Mouse (Mus musculus): ENCODE data around the gene A830031A19Rik.

A830031A19Rik gene

DNA sequence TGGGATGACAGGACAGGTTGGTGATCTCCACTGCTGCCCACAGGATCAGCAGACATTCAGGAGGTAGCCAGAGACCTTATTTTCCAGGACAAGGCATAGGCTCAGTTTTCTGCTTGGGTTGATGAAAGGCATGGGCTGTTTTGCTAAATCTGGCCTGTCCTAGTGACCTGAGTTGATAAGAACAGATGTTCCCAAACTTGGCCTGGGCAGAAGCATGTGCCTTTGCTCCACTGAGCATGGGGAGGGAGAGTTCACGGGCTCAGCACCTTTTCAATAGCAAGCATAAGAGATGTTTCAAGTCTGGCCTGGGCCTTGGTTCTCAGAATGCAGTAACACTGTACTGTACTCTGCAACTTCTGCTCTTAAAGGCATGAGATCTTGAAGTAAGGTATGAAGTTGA lies 54.1 kb downstream of the A830031A19Rik start:
- Histone ChIP-seq H3K4me3 (replicated peaks; ENCODE audit: low read length) (no peak overlapping the region), H3K36me3 (ENCODE audit: insufficient read depth, low read length) (no peaks in the 10 kb centered on the region)

GRCm38 (mm10) chr11:24018783-24019182 lies 56.1 kb downstream of the A830031A19Rik start:
- Histone ChIP-seq H3K27me3 (ENCODE audit: insufficient read depth, low read length) (0 out of 2 replicates have a peak, but pooled peaks cover 3% of the 10 kb centered on the region), H3K4me3 (replicated peaks; ENCODE audit: low read length) (no peak overlapping the region), H3K4me1 (replicated peaks; ENCODE audit: low read depth, low read length) (peaks cover 16% of the 10 kb centered on the region), H3K36me3 (ENCODE audit: insufficient read depth, low read length) (no peaks in the 10 kb centered on the region), H3K9me3 (ENCODE audit: low read length) (no peaks in the 10 kb centered on the region)
- TF ChIP-seq POU5F1 (IDR thresholded peaks at IDR 0.05; ENCODE audit: borderline replicate concordance, low read length) (no peak), CTCF (conservative IDR thresholded peaks at IDR 0.05; ENCODE audit: low read length) (no peak), NANOG (IDR thresholded peaks at IDR 0.05; ENCODE audit: borderline replicate concordance, low read length) (no peak)

More for the DNA sequence above, 54.1 kb downstream of the A830031A19Rik start:
- H3K4me1 ChIP-seq (replicated peaks; ENCODE audit: low read depth, low read length): peaks cover 16% of the 10 kb centered on the region
- no peaks in the 10 kb centered on the region for H3K9me3 ChIP-seq (ENCODE audit: low read length)
- TF ChIP-seq CTCF (conservative IDR thresholded peaks at IDR 0.05; ENCODE audit: low read length) (no peak), NANOG (IDR thresholded peaks at IDR 0.05; ENCODE audit: borderline replicate concordance, low read length) (no peak)
- no peaks in the 10 kb centered on the region for H3K27me3 ChIP-seq (ENCODE audit: insufficient read depth, low read length)

GRCm38 (mm10) chr11:24016647-24017179 lies 58.1 kb downstream of the A830031A19Rik start:
- H3K4me1 ChIP-seq (replicated peaks; ENCODE audit: low read depth, low read length): peaks cover 16% of the 10 kb centered on the region
- no peaks in the 10 kb centered on the region for H3K9me3 ChIP-seq (ENCODE audit: low read length)
- 0 out of 2 replicates have a peak, but pooled peaks cover 3% of the 10 kb centered on the region for H3K27me3 ChIP-seq (ENCODE audit: insufficient read depth, low read length)
- H3K36me3 ChIP-seq (ENCODE audit: insufficient read depth, low read length): no peaks in the 10 kb centered on the region
- H3K4me3 ChIP-seq (replicated peaks; ENCODE audit: low read length): no peak overlapping the region
- TF ChIP-seq NANOG (IDR thresholded peaks at IDR 0.05; ENCODE audit: borderline replicate concordance, low read length): no peak
- TF ChIP-seq POU5F1 (IDR thresholded peaks at IDR 0.05; ENCODE audit: borderline replicate concordance, low read length): no peak
- TF ChIP-seq CTCF (conservative IDR thresholded peaks at IDR 0.05; ENCODE audit: low read length): no peak

DNA sequence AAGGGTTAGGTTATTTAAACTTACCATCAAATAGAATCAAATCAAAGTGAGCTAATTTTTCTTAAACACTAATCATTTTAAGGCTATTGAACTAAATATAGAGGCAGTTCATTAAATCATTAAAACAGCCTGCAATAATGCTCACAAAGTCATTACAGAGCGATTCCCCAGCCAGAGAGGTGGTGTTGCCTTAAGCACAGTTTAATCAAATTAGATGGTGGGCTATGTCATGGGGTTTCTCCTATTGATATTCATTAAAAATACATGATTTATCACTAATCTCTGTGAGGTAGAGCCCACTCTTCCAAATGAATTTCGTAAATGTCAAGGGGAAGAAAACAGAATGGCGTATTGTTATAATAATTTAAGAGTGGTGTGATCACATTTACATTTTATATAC lies 58.8 kb downstream of the A830031A19Rik start:
- no peak overlapping the region for H3K4me3 ChIP-seq (replicated peaks; ENCODE audit: low read length)
- H3K9me3 ChIP-seq (ENCODE audit: low read length): no peaks in the 10 kb centered on the region
- H3K36me3 ChIP-seq (ENCODE audit: insufficient read depth, low read length): no peaks in the 10 kb centered on the region
- TF ChIP-seq NANOG (IDR thresholded peaks at IDR 0.05; ENCODE audit: borderline replicate concordance, low read length) (no peak), CTCF (conservative IDR thresholded peaks at IDR 0.05; ENCODE audit: low read length) (no peak), POU5F1 (IDR thresholded peaks at IDR 0.05; ENCODE audit: borderline replicate concordance, low read length) (no peak)
- H3K27me3 ChIP-seq (ENCODE audit: insufficient read depth, low read length): 0 out of 2 replicates have a peak, but pooled peaks cover 3% of the 10 kb centered on the region
- H3K4me1 ChIP-seq (replicated peaks; ENCODE audit: low read depth, low read length): peaks cover 16% of the 10 kb centered on the region

- H3K36me3 ChIP-seq (ENCODE audit: insufficient read depth, low read length): no peaks in the 10 kb centered on the region
- 0 out of 2 replicates have a peak, but pooled peaks cover 9% of the 10 kb centered on the region for H3K27me3 ChIP-seq (ENCODE audit: insufficient read depth, low read length)
- no peak overlapping the region for H3K4me3 ChIP-seq (replicated peaks; ENCODE audit: low read length)
- no peaks in the 10 kb centered on the region for H3K9me3 ChIP-seq (ENCODE audit: low read length)
- peaks cover 15% of the 10 kb centered on the region for H3K4me1 ChIP-seq (replicated peaks; ENCODE audit: low read depth, low read length)
- TF ChIP-seq POU5F1 (IDR thresholded peaks at IDR 0.05; ENCODE audit: borderline replicate concordance, low read length) (no peak), NANOG (IDR thresholded peaks at IDR 0.05; ENCODE audit: borderline replicate concordance, low read length) (no peak), CTCF (conservative IDR thresholded peaks at IDR 0.05; ENCODE audit: low read length) (no peak)
Observed at GRCm38 (mm10) chr11:24014642-24015041, 60.2 kb downstream of the A830031A19Rik start.

GRCm38 (mm10) chr11:24012301-24012700 lies 62.6 kb downstream of the A830031A19Rik start:
- Histone ChIP-seq H3K9me3 (ENCODE audit: low read length) (no peaks in the 10 kb centered on the region), H3K27me3 (ENCODE audit: insufficient read depth, low read length) (peaks cover 14% of the 10 kb centered on the region; the same call in 1 of the 2 replicates), H3K4me1 (replicated peaks; ENCODE audit: low read depth, low read length) (peaks cover 5% of the 10 kb centered on the region), H3K4me3 (replicated peaks; ENCODE audit: low read length) (no peak overlapping the region), H3K36me3 (ENCODE audit: insufficient read depth, low read length) (no peaks in the 10 kb centered on the region)
- TF ChIP-seq POU5F1 (IDR thresholded peaks at IDR 0.05; ENCODE audit: borderline replicate concordance, low read length) (no peak), CTCF (conservative IDR thresholded peaks at IDR 0.05; ENCODE audit: low read length) (no peak), NANOG (IDR thresholded peaks at IDR 0.05; ENCODE audit: borderline replicate concordance, low read length) (no peak)

DNA sequence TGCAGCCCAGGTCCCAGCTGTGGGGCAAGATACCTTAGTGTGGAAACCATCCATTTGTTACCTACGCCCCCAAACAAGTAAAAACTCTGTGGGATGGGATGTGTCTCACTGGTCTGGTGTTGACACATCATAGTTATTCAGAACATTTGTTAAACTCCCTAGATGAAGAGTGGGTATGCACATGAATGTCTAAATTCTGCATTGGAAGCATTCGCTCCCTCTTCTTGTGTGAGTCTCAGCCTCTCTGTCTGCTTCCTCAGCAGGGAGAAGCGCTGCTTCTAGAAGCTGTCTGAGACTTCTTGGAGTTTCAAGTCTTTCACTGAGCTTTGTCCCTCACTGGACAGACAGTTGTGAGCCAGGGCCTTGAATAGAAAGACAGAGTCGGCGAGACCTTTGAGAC lies 65.9 kb downstream of the A830031A19Rik start:
- H3K27me3 ChIP-seq (ENCODE audit: insufficient read depth, low read length): peaks cover 22% of the 10 kb centered on the region; the same call in 1 of the 2 replicates
- no peaks in the 10 kb centered on the region for H3K36me3 ChIP-seq (ENCODE audit: insufficient read depth, low read length)
- H3K4me1 ChIP-seq (replicated peaks; ENCODE audit: low read depth, low read length): no peaks in the 10 kb centered on the region
- TF ChIP-seq CTCF (conservative IDR thresholded peaks at IDR 0.05; ENCODE audit: low read length): no peak
- TF ChIP-seq POU5F1 (IDR thresholded peaks at IDR 0.05; ENCODE audit: borderline replicate concordance, low read length): no peak
- no peak for TF ChIP-seq NANOG (IDR thresholded peaks at IDR 0.05; ENCODE audit: borderline replicate concordance, low read length)
- H3K4me3 ChIP-seq (replicated peaks; ENCODE audit: low read length): no peak overlapping the region
- no peaks in the 10 kb centered on the region for H3K9me3 ChIP-seq (ENCODE audit: low read length)

- no peaks in the 10 kb centered on the region for H3K4me1 ChIP-seq (replicated peaks; ENCODE audit: low read depth, low read length)
- H3K4me3 ChIP-seq (replicated peaks; ENCODE audit: low read length): no peak overlapping the region
- peaks cover 22% of the 10 kb centered on the region; the same call in 1 of the 2 replicates for H3K27me3 ChIP-seq (ENCODE audit: insufficient read depth, low read length)
- no peaks in the 10 kb centered on the region for H3K9me3 ChIP-seq (ENCODE audit: low read length)
- no peaks in the 10 kb centered on the region for H3K36me3 ChIP-seq (ENCODE audit: insufficient read depth, low read length)
- TF ChIP-seq CTCF (conservative IDR thresholded peaks at IDR 0.05; ENCODE audit: low read length): peak; percentile 44
- no peak for TF ChIP-seq NANOG (IDR thresholded peaks at IDR 0.05; ENCODE audit: borderline replicate concordance, low read length)
- no peak for TF ChIP-seq POU5F1 (IDR thresholded peaks at IDR 0.05; ENCODE audit: borderline replicate concordance, low read length)
Observed at GRCm38 (mm10) chr11:24008244-24008643, 66.6 kb downstream of the A830031A19Rik start.
